Mouse (Mus musculus): ENCODE measurements around the gene Olfr318. TPM values are rescaled to one million over a fixed set of nuclear protein-coding genes. Genes with fewer than 3 reads are reported as not detected.
"Not testable (repeated sequence)": the region's sequence is repeated elsewhere in the genome, so short reads cannot be mapped to it uniquely, and the experiment has no call there.

The Olfr318 gene
- not detected for total RNA-seq (2021)
- long read RNA-seq, experiment 1 = 0 reads
- long read RNA-seq, experiment 2 = 0 reads

DNA sequence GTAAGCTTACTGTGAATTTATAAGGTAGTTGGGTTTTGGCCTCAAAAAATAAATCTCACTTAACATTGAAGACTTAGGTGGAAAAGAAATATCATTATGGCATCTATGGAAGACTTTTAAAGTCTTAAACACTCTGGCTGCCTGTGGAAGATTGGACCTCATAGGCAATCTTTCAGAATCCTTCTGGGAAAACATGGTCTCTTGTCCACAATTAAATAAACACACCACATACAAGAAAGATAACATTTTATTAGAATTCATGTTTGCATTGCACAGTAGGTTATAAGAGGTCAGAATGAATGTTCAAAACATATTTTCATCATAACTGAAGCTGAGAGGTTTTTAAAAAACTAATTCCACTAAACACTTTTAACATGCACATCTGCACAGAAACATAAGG lies at the start of gene Olfr318:
Olfr318 (minus strand) TSS at position 101 of the 400 bp plus-strand sequence.
- intact Hi-C loops (cut with DNase I) = no loop called here
- no peak for DNase-seq

DNA sequence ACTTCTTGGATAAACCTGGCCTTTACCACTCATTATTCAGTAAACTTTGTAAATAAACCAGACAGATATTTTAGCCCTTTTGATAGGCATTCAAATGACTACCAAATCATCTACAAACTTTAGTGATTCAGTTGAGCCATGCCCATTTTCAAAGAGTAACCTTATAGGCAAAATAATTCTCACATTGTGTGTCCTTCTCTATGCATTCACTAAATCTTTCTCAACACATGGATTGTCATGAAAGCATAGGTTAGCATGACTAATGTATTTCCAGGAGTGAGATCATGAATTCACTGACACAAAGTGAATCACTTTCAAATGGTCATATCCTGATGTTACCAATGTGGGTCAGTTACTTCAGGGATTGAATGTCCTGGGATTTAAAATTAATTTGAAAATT lies 49.1 kb upstream of the Olfr318 start, which contains the start of gene Olfr315:
Olfr315 (plus strand) TSS at position 301 of the 400 bp plus-strand sequence.
- intact Hi-C loops (cut with DNase I) = no loop called here
- DNase-seq = no peak

DNA sequence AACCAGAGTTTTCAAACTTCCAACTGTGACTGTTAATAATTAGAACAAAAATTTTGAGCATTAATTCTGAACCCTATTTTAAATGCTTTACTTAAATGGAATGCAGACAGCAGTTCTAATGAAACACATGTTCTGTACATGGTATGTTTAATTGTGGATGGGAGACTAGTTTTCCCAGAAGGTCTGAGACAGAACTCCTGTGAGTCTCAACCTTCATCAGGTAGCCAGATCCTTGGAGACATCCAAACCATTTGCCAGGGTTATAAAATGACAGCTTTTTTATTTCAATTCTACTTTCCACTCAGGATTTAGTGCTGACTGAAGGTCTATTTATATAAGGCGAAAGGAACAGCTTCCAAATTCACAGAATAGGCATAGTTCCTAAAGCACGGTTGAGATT lies 28.6 kb upstream of the Olfr318 start, which contains the start of gene Olfr316:
Olfr316 (plus strand) TSS at position 301 of the 400 bp plus-strand sequence.
- DNase-seq = no peak
- intact Hi-C loops (cut with DNase I) = no loop called here

DNA sequence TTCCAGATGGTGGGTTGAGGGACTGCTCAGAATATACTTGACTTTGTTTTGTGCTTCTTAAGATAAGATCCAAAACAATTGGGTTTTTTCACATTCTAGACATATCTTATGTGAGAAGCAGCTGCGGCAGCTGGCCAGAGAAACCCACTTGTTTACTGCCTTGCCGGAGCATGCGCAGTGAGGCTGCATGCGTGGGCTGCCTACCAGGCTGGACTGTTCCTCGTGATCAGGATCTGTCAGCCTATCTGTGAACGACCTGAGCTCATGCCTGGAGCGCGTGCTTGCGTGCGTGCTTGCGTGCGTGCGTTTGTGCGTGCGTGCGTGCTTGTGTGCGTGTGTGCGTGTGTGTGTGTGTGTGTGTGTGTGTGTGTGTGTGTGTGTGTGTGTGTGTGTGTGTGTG lies 27.3 kb upstream of the Olfr318 start:
- DNase-seq; intact Hi-C loops (cut with DNase I): not testable (repeated sequence)

DNA sequence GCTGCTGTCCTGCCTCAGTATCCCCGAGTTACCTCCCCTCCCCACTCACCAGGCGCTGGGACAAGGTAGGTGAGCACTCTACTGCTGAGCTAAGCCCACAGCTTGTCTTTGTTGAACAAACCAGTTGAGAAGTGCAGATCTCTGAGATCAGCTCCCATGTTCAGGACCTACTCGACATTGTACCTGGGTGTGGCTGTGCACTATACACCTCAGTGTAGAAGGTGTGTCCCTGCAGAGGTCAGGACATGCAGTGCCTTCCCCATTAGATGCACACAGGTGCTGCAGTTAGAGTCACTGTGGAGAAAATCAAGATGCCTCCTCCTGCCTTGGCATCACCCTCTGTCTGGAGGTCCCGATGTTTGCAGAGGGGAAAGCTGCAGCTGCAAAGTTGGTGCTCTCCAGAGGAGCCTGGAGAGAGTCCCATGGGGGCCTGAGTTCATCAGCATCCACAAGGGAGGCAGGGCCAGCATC lies 15.0 kb upstream of the Olfr318 start, which contains the start of gene Olfr317:
Olfr317 (minus strand) TSS at position 421 of the 471 bp plus-strand sequence.
- intact Hi-C loops (cut with DNase I) = no loop called here
- no peak for DNase-seq

DNA sequence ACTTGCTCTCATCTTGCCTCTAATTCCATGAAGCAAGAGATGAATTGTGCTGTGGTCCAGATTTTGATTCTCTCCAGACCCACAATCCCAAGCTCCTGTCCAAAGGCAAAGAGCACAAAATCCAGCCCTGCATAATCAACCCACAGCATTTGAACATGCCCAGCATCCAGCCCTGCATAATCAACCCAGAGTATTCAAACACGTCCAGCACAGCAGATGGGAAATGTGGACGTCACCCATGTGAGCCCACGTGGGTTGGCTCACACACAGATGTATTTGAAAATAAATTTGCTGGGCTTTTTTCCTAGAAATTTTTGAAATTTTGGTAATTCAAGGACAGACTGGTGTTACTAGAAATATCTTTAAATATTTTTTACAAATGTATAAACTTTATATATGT lies 9.6 kb upstream of the Olfr318 start:
- no peak for DNase-seq
- intact Hi-C loops (cut with DNase I) = no loop called here

DNA sequence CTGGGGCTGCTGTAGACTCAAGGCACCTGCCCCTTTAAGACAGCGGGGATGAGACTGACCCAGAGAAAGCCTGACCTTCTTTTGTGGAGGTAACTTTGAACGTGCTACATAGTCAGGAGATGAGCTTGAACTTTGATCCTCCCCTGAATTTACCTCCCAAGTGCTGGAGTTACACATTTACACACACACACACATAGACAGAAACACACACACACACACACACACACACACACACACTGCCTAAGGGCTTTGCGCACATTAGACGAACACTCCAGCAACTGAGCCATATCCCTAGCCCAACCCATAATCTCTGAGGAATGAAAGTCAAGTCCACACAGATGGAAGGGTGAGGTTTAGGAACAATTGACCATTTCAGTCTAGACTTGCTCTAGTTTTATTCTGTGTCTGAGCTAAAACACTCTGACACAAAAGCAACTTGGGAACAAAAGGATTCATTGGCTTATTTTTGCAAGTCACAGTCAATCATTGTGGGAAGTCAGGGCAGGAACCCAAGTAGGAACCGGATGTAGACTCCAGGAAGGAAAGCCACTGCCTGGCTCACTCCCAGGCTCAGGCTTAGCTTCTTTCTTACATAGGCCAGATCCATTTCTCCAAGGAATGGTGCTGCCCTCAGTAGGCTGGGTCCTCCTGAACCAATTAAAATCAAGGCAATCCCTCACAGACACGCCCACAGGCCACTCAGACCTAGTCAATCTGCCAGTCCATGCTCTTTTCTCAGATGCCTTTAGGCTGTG lies 4.3 kb upstream of the Olfr318 start:
- DNase-seq; intact Hi-C loops (cut with DNase I): not testable (repeated sequence)

DNA sequence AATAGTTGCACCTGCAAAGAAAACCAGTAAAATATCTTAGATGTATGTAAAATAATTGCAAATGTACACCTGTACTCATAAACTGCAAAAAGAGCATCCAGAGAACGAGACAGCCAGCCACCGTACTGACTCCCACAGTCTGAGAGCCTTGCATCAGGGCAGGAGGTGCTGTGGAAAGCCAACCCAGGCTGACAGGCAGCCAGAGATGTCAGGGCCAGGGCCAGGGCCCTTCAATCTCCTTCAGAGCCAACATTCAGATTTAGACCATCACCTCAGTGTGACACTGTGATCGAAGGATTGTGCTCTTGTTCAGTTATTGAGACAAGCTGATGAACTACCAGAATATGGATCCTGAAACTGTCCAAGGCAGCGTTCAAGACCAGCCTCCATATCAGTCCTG lies 4.1 kb downstream of the Olfr318 start:
- intact Hi-C loops (cut with DNase I) = no loop called here
- no peak for DNase-seq

DNA sequence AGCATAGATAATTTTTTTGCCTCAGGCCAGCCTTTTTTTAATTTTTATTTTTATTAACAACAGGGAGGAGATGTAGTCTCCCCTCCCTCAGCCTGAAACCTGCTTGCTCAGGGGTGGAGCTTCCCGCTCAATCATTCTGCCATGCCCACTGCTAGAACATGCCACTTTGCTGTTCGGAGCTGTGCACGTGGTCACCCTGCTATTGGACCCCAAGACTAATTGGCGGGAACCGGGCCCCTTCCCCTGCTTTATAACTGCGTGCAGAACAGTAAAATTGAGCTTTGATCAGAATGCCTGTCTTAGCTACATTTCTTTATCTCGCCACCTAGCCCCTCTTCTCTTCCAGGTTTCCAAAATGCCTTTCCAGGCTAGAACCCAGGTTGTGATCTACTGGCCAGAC lies 6.1 kb downstream of the Olfr318 start:
- DNase-seq; intact Hi-C loops (cut with DNase I): not testable (repeated sequence)

DNA sequence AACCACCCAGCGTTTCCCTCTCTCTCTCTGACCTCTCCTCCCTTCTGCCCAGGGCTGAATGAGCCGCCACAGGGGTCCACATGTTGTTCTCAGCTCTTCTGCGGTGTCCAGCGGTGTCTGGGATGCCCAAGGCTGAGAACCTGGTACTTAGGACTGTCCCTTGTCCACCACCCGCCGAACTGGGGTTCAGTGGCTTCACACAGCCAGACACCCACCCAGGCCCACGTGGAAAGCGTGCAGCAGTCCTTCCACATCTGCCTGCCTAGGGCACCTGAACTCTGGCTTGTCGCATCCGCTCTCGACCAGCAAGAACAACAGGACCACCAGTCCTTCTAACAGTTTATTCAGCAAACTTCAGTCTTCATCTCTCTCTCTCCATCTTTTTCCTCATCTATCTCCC lies 14.7 kb downstream of the Olfr318 start:
- intact Hi-C loops (cut with DNase I) = no loop called here
- no peak for DNase-seq

DNA sequence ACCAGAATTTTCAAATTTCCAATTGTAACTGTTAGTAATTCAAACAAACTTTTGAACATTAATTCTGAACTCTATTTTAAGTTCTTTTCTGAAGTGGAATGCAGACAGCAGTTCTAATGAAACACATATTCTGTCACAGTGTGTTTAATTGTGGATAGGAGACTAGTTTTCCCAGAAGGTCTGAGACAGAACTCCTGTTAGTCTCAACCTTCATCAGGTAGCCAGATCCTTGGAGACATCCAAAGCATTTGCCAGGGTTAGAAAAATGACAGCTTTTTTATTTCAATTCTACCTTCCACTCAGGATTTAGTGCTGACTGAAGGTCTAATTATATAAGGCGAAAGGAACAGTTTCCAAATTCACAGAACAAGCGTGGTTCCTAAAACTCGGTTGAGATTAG lies 25.0 kb downstream of the Olfr318 start, which contains the start of gene Olfr319:
Olfr319 (plus strand) TSS at position 301 of the 400 bp plus-strand sequence.
- DNase-seq = no peak
- intact Hi-C loops (cut with DNase I) = no loop called here

DNA sequence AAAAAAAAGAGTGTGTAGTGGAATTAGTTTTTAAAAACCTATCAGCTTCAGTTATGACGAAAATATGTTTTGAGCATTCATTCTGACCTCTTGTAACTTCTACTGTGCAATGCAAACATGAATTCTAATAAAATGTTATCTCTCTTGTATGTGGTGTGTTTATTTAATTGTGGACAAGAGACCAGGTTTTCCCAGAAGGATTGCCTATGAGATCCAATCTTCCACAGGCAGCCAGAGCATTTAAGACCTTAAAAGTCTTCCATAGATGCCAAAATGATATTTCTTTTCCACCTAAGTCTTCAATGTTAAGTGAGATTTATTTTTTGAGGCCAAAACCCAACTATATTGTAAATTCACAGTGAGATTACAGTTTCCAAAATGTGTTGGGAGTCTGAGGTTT lies 43.0 kb downstream of the Olfr318 start, which contains the start of gene Olfr320:
Olfr320 (plus strand) TSS at position 301 of the 400 bp plus-strand sequence.
- intact Hi-C loops (cut with DNase I) = no loop called here
- no peak for DNase-seq

DNA sequence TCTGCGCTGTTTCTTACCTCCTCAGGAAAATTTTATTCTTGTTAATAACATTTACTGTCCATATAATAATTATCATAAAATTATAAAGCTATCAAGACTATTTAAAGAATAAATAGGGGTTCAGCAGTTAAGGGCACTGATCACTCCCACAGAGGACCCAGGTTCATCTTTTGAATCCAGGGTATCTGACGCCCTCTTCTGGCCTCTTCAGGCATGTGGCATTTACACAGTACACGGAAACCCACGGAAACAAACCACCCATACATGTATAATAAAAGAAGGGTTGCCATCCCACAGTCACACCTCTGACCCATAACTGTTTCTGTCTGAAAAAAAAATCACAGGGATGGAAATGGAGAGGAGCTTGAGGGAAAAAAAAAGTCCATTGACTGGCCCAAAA lies 52.0 kb downstream of the Olfr318 start:
- no peak for DNase-seq
- intact Hi-C loops (cut with DNase I) = no loop called here

DNA sequence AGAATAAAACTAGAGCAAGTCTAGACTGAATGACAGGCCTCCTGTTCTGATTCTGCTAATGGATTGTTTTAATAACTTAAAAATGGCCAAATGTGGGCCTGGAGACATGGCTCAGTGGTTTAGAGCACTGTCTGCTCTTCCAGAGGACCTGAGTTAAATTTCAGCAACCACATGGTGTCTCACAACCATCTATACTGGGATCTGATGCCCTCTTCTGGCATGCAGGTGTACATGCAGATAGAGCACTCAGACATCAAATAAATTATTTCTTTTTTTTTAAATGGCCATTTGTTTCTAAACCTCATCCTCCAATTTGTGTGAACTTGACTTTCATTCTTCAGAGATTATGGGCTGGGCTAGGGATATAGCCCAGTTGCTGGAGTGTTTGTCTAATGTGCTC lies 54.6 kb downstream of the Olfr318 start:
- no peak for DNase-seq
- intact Hi-C loops (cut with DNase I) = no loop called here

Other genes with a start within 250 kb of the Olfr318 start
- not detected for gene Olfr332, start 231.5 kb downstream of the Olfr318 start, total RNA-seq (2021)
- not detected for gene Olfr331, start 221.4 kb downstream of the Olfr318 start, total RNA-seq (2021)
- not detected for gene Olfr330, start 189.2 kb downstream of the Olfr318 start, total RNA-seq (2021)
- not detected for gene Olfr329-ps, start 177.6 kb downstream of the Olfr318 start, total RNA-seq (2021)
- under 1 TPM; 0.10 to 0.12 TPM for gene Olfr328, start 168.4 kb downstream of the Olfr318 start, total RNA-seq (2021)
- not detected for gene Olfr224, start 153.5 kb downstream of the Olfr318 start, total RNA-seq (2021)
- not detected for gene Olfr325, start 146.3 kb downstream of the Olfr318 start, total RNA-seq (2021)
- not detected for gene Olfr324, start 128.9 kb downstream of the Olfr318 start, total RNA-seq (2021)
- 10 to 100 TPM in 1 of 2 experiments, 1 to 10 TPM in 1; 7.4 to 10.7 TPM for gene 2210407C18Rik, start 107.9 kb downstream of the Olfr318 start, total RNA-seq (2021)
- gene Olfr323, start 93.5 kb downstream of the Olfr318 start, total RNA-seq (2021) = not detected
- gene Trim58, start 83.5 kb downstream of the Olfr318 start, total RNA-seq (2021) = under 1 TPM in 1 of 2 experiments, not detected in 1; 0.17 TPM
- gene Olfr322, start 65.2 kb downstream of the Olfr318 start, total RNA-seq (2021) = not detected
- gene Olfr320, start 42.9 kb downstream of the Olfr318 start, total RNA-seq (2021) = not detected
- not detected for gene Olfr319, start 24.9 kb downstream of the Olfr318 start, total RNA-seq (2021)
- gene Olfr317, start 15.2 kb upstream of the Olfr318 start, total RNA-seq (2021) = not detected
- not detected for gene Olfr316, start 28.7 kb upstream of the Olfr318 start, total RNA-seq (2021)
- gene Olfr315, start 49.2 kb upstream of the Olfr318 start, total RNA-seq (2021) = not detected
- not detected for gene Olfr314, start 58.9 kb upstream of the Olfr318 start, total RNA-seq (2021)
- not detected for gene Fam183b, start 77.9 kb upstream of the Olfr318 start, total RNA-seq (2021)
- gene Olfr313, start 91.0 kb upstream of the Olfr318 start, total RNA-seq (2021) = not detected
- not detected for gene Olfr312, start 105.2 kb upstream of the Olfr318 start, total RNA-seq (2021)
- not detected for gene Olfr311, start 115.2 kb upstream of the Olfr318 start, total RNA-seq (2021)
- gene Gm12258, start 123.1 kb upstream of the Olfr318 start, total RNA-seq (2021) = 1 to 10 TPM; 2.5 to 3.7 TPM
- gene 2810021J22Rik, start 143.2 kb upstream of the Olfr318 start, total RNA-seq (2021) = 1 to 10 TPM; 3.2 to 3.6 TPM
- gene Zfp39, start 180.2 kb upstream of the Olfr318 start, total RNA-seq (2021) = 1 to 10 TPM; 3.5 to 3.9 TPM
- gene Btnl10, start 193.9 kb upstream of the Olfr318 start, total RNA-seq (2021) = not detected
- gene Rnf187, start 214.9 kb upstream of the Olfr318 start, total RNA-seq (2021) = 100 to 1,000 TPM; 150 to 151 TPM
- 10 to 100 TPM in 1 of 2 experiments, 1 to 10 TPM in 1; 3.9 to 14.1 TPM for gene Hist3h2ba, start 224.9 kb upstream of the Olfr318 start, total RNA-seq (2021)
- 10 to 100 TPM; 22.0 to 28.0 TPM for gene Hist3h2a, start 230.7 kb upstream of the Olfr318 start, total RNA-seq (2021)
- gene Trim17, start 230.7 kb upstream of the Olfr318 start, total RNA-seq (2021) = under 1 TPM; 0.10 to 0.19 TPM